Mouse (Mus musculus): Measurements from ENCODE around the gene Sval2.

The Sval2 gene

GRCm38 (mm10) chr6:41852689-41853088 is at the start of gene Sval2:
Sval2 (plus strand) TSS chr6:41852989.
- DNase-seq (ENCODE audit: low read depth) = no peak

GRCm38 (mm10) chr6:41824086-41824485 is 28.7 kb upstream of the Sval2 start:
- DNase-seq (ENCODE audit: low read depth) = no peak

GRCm38 (mm10) chr6:41829516-41829915 is 23.3 kb upstream of the Sval2 start:
- DNase-seq (ENCODE audit: low read depth) = no peak

GRCm38 (mm10) chr6:41847235-41847634 is 5.6 kb upstream of the Sval2 start, which contains the start of gene Pip:
Pip (plus strand) TSS chr6:41847535.
- no peak for DNase-seq (ENCODE audit: low read depth)

GRCm38 (mm10) chr6:41864038-41864437 is 11.2 kb downstream of the Sval2 start:
- no peak for DNase-seq (ENCODE audit: low read depth)

GRCm38 (mm10) chr6:41911625-41912024 is 58.8 kb downstream of the Sval2 start:
- no peak for DNase-seq (ENCODE audit: low read depth)
